Comparison of ENCODE assay signal across 18 mouse cellular contexts in the genomic region with DNA sequence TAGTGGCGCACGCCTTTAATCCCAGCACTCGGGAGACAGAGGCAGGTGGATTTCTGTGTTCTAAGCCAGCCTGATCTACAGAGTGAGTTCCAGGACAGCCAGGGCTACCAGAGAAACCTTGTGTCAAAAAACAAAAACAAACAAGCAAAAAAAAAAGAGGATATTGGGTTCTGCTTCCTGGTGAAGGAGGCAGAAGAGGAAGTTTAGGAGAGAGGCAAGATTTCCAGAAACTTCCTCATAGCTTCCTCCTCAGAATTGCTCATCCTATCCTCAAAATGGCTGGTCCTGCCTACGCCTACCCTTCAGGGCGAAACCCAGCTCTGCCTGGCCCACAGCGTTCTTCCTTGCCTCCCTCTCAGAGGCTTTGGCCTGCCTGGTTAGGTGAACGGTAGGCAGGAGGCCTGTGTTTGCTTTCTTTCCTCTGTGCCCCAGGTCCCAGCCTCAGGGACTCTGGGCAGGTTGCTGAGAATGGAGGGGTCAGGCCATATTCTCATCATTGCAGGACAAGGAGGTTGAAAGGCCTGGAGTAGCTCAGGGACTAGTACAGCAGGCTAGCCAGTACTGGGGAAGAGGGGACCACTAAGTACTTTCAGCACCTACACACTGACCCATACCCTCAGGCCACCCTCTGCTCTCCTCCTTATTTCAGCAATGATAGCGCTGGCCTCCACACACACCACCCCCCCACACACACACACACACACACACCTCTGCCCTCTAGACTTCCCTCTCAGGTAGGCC.
A peak's percentile ranks its signal among the peaks of the same experiment; 100 is the strongest.
DNase-seq lines count a peak whose midpoint lies in the region; ATAC-seq and TF ChIP-seq lines count a peak whose summit lies in the region.
"Had no signal": no experiment of that assay in that cellular context is flagged by ENCODE, and none has a peak within 500 bp of the region (broad histone marks: within the 10 kb centered on the region; RNA-seq: fewer than 3 reads in every experiment).

No protein-coding gene starts in this region.

- ATAC-seq in midbrain, embryonic 12.5 days (ENCODE audit: low FRiP score, low read depth), result 0 out of 2 replicates have a peak, but pooled peaks have one; percentile 23
- ATAC-seq in midbrain, postnatal 0 days (ENCODE audit: low FRiP score), result no peak
- peak; percentile 26 for ATAC-seq in granulocyte monocyte progenitor cell, adult 5-6 weeks (replicated peaks; ENCODE audit: poor library complexity, severe bottlenecking)
- no peak for ATAC-seq in stomach, postnatal 0 days (ENCODE audit: low FRiP score, low TSS enrichment)
- ATAC-seq: inflammation-experienced regulatory T-cells, adult 6 months; midbrain, embryonic 16.5 days had no signal

- DNase-seq in heart, embryonic 10.5 days (ENCODE audit: low spot score), result no peak
- DNase-seq in heart, postnatal 25 days (ENCODE audit: low spot score), result no peak
- no peak for DNase-seq in midbrain, postnatal 0 days (ENCODE audit: low spot score)
- no peak for DNase-seq in stomach, postnatal 0 days (ENCODE audit: low spot score)
- no peak for DNase-seq in ovary, postnatal 14 days (ENCODE audit: low spot score)
- DNase-seq: adrenal gland, postnatal 36 days; cerebellum, postnatal 10 days; embryo, embryonic 11 days; lung, adult 18-20 months; lung, postnatal 4 days had no signal

- no peak for TF ChIP-seq CTCF in midbrain, postnatal 0 days (IDR thresholded peaks at IDR 0.05)
- no peak for TF ChIP-seq CTCF in stomach, postnatal 0 days (IDR thresholded peaks at IDR 0.05; ENCODE audit: low read depth)

- 0 out of 2 replicates have a peak overlapping the region, but pooled peaks have one; percentile 13 for H3K27ac ChIP-seq in heart, embryonic 10.5 days
- H3K27ac ChIP-seq in midbrain, embryonic 12.5 days (replicated peaks), result no peak overlapping the region
- no peak overlapping the region for H3K27ac ChIP-seq in midbrain, postnatal 0 days (ENCODE audit: low read depth, low read length)
- H3K27ac ChIP-seq in stomach, postnatal 0 days (replicated peaks), result 0 out of 2 replicates have a peak overlapping the region, but pooled peaks have one; percentile 45
- H3K27ac ChIP-seq: forebrain, embryonic 12.5 days; heart, embryonic 15.5 days; hindbrain, embryonic 12.5 days; left cerebral cortex, adult 2 months had no signal

- H3K4me3 ChIP-seq in heart, embryonic 10.5 days, result no peak overlapping the region
- no peak overlapping the region for H3K4me3 ChIP-seq in midbrain, embryonic 12.5 days
- no peak overlapping the region for H3K4me3 ChIP-seq in midbrain, postnatal 0 days (ENCODE audit: low read depth, low read length)
- no peak overlapping the region for H3K4me3 ChIP-seq in stomach, postnatal 0 days (ENCODE audit: low read depth, low read length)
- H3K4me3 ChIP-seq: forebrain, embryonic 12.5 days; heart, embryonic 15.5 days; hindbrain, embryonic 12.5 days; left cerebral cortex, adult 2 months had no signal

- no peaks in the 10 kb centered on the region for H3K36me3 ChIP-seq in heart, embryonic 10.5 days
- no peaks in the 10 kb centered on the region for H3K36me3 ChIP-seq in midbrain, embryonic 12.5 days
- no peaks in the 10 kb centered on the region for H3K36me3 ChIP-seq in midbrain, postnatal 0 days (ENCODE audit: insufficient read depth, low read length)
- no peaks in the 10 kb centered on the region for H3K36me3 ChIP-seq in stomach, postnatal 0 days (ENCODE audit: control insufficient read depth, insufficient read depth, low read length)
- H3K36me3 ChIP-seq: forebrain, embryonic 12.5 days; heart, embryonic 15.5 days; hindbrain, embryonic 12.5 days had no signal

- no peak overlapping the region; the same call in 1 of the 2 replicates for H3K9ac ChIP-seq in midbrain, embryonic 12.5 days (replicated peaks)
- H3K9ac ChIP-seq in midbrain, postnatal 0 days (replicated peaks; ENCODE audit: low read length, poor library complexity, severe bottlenecking), result no peak overlapping the region
- H3K9ac ChIP-seq in stomach, postnatal 0 days (ENCODE audit: low read length), result no peak overlapping the region
- H3K9ac ChIP-seq: forebrain, embryonic 12.5 days; heart, embryonic 15.5 days; hindbrain, embryonic 12.5 days had no signal

- H3K9me3 ChIP-seq in heart, embryonic 10.5 days, result no peaks in the 10 kb centered on the region
- H3K9me3 ChIP-seq in midbrain, embryonic 12.5 days, result no peaks in the 10 kb centered on the region
- no peaks in the 10 kb centered on the region for H3K9me3 ChIP-seq in midbrain, postnatal 0 days (ENCODE audit: low read length)
- H3K9me3 ChIP-seq in stomach, postnatal 0 days (ENCODE audit: control insufficient read depth, low read length), result no peaks in the 10 kb centered on the region
- H3K9me3 ChIP-seq: forebrain, embryonic 12.5 days; heart, embryonic 15.5 days; hindbrain, embryonic 12.5 days had no signal

- peaks cover 30% of the 10 kb centered on the region for H3K4me1 ChIP-seq in heart, embryonic 10.5 days
- peaks cover 4% of the 10 kb centered on the region for H3K4me1 ChIP-seq in midbrain, embryonic 12.5 days
- H3K4me1 ChIP-seq in midbrain, postnatal 0 days (ENCODE audit: insufficient read depth, low read length), result no peaks in the 10 kb centered on the region
- peaks cover 14% of the 10 kb centered on the region for H3K4me1 ChIP-seq in stomach, postnatal 0 days (replicated peaks; ENCODE audit: control insufficient read depth, insufficient read depth)

- no peak for TF ChIP-seq EP300 in stomach, postnatal 0 days (optimal IDR thresholded peaks at IDR 0.05)

- H3K4me2 ChIP-seq in midbrain, embryonic 12.5 days (replicated peaks), result no peak overlapping the region
- no peak overlapping the region for H3K4me2 ChIP-seq in midbrain, postnatal 0 days (ENCODE audit: low read depth, low read length, poor library complexity, severe bottlenecking)
- H3K4me2 ChIP-seq in stomach, postnatal 0 days (replicated peaks; ENCODE audit: low read depth), result no peak overlapping the region
- H3K4me2 ChIP-seq: forebrain, embryonic 12.5 days; heart, embryonic 15.5 days; hindbrain, embryonic 12.5 days had no signal

- intact Hi-C loops in heart, postnatal 25 days (cut with DNase I), result no loop called here

- WGBS in heart, embryonic 10.5 days, result 82% methylated on average over 8 of the region's 8 CpGs
- 87% methylated on average over 8 of the region's 8 CpGs for WGBS in midbrain, embryonic 12.5 days
- 91% methylated on average over 8 of the region's 8 CpGs for WGBS in midbrain, postnatal 0 days
- WGBS in stomach, postnatal 0 days, result 83% methylated on average over 8 of the region's 8 CpGs

- no peaks in the 10 kb centered on the region for H3K27me3 ChIP-seq in heart, embryonic 10.5 days (ENCODE audit: insufficient read depth, poor library complexity, severe bottlenecking)
- H3K27me3 ChIP-seq in midbrain, embryonic 12.5 days, result no peaks in the 10 kb centered on the region
- H3K27me3 ChIP-seq in midbrain, postnatal 0 days (ENCODE audit: insufficient read depth, low read length), result no peaks in the 10 kb centered on the region
- no peaks in the 10 kb centered on the region for H3K27me3 ChIP-seq in stomach, postnatal 0 days (ENCODE audit: control insufficient read depth, insufficient read depth, low read length)
- H3K27me3 ChIP-seq: forebrain, embryonic 12.5 days; heart, embryonic 15.5 days; hindbrain, embryonic 12.5 days had no signal

Comparison
In these comparisons a context has a peak if more than half of its experiments do, and no peak if none do; other contexts are left out.
1. ATAC-seq: peak in midbrain, embryonic 12.5 days (single experiment) and granulocyte monocyte progenitor cell, adult 5-6 weeks (single experiment); none in midbrain, postnatal 0 days (single experiment) and stomach, postnatal 0 days (single experiment).
2. H3K27ac ChIP-seq: peak in heart, embryonic 10.5 days (single experiment) and stomach, postnatal 0 days (single experiment); none in midbrain, embryonic 12.5 days (single experiment) and midbrain, postnatal 0 days (single experiment).